Mouse (Mus musculus): ENCODE data around the gene Gsn. TPM values are rescaled to one million over a fixed set of nuclear protein-coding genes. Genes with fewer than 3 reads are reported as not detected.
A peak's percentile ranks its signal among the peaks of the same experiment; 100 is the strongest.

The Gsn gene
- polyA plus RNA-seq, 1 experiment from 2014 or later: 327 TPM

DNA sequence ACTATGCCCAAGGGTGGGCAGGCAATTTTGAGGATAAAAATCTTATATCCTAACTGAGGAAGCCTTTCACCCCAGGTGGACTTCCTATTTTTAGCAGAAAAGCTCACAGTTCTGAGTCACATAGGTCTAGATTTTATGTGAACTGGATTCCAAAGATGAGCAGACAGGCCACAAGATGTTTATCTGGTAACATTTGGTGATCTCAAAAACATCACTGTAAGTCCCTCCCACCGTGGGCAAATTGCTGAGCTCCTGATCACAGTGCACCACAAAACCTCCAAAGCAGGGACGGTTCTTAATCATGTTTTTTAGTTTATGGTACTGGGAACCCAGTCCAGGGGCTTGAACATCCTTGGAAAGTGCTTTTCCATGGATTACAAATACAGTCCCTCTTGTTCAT, 72.9 kb downstream of the Gsn start:
- Histone ChIP-seq H3K4me1 (0 out of 2 replicates have a peak, but pooled peaks cover 3% of the 10 kb centered on the region), H3K36me3 (no peaks in the 10 kb centered on the region), H3K27ac (replicated peaks) (no peak overlapping the region), H3K27me3 (no peaks in the 10 kb centered on the region), H3K9me3 (replicated peaks) (no peaks in the 10 kb centered on the region), H3K4me3 (replicated peaks) (no peak overlapping the region), H3K9ac (no peak overlapping the region), H3K4me2 (replicated peaks) (no peak overlapping the region)
- 72% methylated on average over 2 of the region's 2 CpGs for WGBS
- no peak for ATAC-seq (ENCODE audit: insufficient number of reproducible peaks, low FRiP score, low TSS enrichment, low read depth)

- ATAC-seq (ENCODE audit: insufficient number of reproducible peaks, low FRiP score, low TSS enrichment, low read depth): no peak
- H3K27ac ChIP-seq (replicated peaks): no peak overlapping the region
- WGBS: 54% methylated on average over 2 of the region's 2 CpGs
Observed at GRCm38 (mm10) chr2:35331205-35331604, 75.0 kb downstream of the Gsn start.

GRCm38 (mm10) chr2:35333670-35334069, 77.5 kb downstream of the Gsn start:
- H3K9me3 ChIP-seq (replicated peaks): no peaks in the 10 kb centered on the region
- no peaks in the 10 kb centered on the region for H3K36me3 ChIP-seq
- no peak overlapping the region for H3K4me2 ChIP-seq (replicated peaks)
- no peak for ATAC-seq (ENCODE audit: insufficient number of reproducible peaks, low FRiP score, low TSS enrichment, low read depth)
- no peak overlapping the region for H3K9ac ChIP-seq
- no peak overlapping the region for H3K4me3 ChIP-seq (replicated peaks)
- no peaks in the 10 kb centered on the region for H3K27me3 ChIP-seq
- H3K4me1 ChIP-seq: peaks cover 17% of the 10 kb centered on the region
- H3K27ac ChIP-seq (replicated peaks): no peak overlapping the region

More at GRCm38 (mm10) chr2:35331205-35331604, 75.0 kb downstream of the Gsn start:
- H3K4me1 ChIP-seq: peaks cover 14% of the 10 kb centered on the region
- H3K36me3 ChIP-seq: no peaks in the 10 kb centered on the region
- no peak overlapping the region for H3K4me2 ChIP-seq (replicated peaks)
- H3K4me3 ChIP-seq (replicated peaks): no peak overlapping the region
- no peak overlapping the region for H3K9ac ChIP-seq
- H3K9me3 ChIP-seq (replicated peaks): no peaks in the 10 kb centered on the region
- H3K27me3 ChIP-seq: no peaks in the 10 kb centered on the region

DNA sequence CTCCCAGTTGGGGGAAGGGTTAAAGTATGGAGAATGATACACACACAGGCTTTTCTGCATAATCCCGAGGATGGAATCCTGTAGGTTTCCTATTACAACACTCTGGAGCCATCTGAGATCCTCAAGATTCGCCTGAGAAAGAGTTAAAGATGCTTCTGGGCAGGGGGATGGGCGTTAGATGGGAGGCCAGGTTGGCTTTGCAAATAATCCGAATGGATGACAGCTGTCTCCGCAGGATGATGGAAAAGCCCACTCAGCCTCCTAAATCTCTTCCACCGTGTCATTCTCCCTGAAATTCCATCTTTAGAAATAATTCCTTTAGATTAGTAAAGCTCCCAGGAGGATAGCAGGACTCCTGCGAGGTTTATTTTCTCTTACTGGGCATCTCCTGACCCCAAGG, 79.4 kb downstream of the Gsn start:
- WGBS: 6% methylated on average over 7 of the region's 7 CpGs
- Histone ChIP-seq H3K4me2 (replicated peaks) (peak overlapping the region; percentile 96), H3K4me3 (replicated peaks) (peak overlapping the region; percentile 74), H3K4me1 (peaks cover 17% of the 10 kb centered on the region), H3K9ac (no peak overlapping the region), H3K9me3 (replicated peaks) (no peaks in the 10 kb centered on the region), H3K36me3 (no peaks in the 10 kb centered on the region), H3K27ac (replicated peaks) (no peak overlapping the region), H3K27me3 (no peaks in the 10 kb centered on the region)
- ATAC-seq (ENCODE audit: insufficient number of reproducible peaks, low FRiP score, low TSS enrichment, low read depth): no peak

GRCm38 (mm10) chr2:35336388-35337280, 80.5 kb downstream of the Gsn start, which contains the start of gene Stom:
Stom (minus strand) TSS chr2:35336976.
- H3K9ac ChIP-seq: peak within 1 kb of the TSS; percentile 65
- H3K36me3 ChIP-seq: no peaks in the 10 kb centered on the region
- peak; percentile 98 for ATAC-seq (ENCODE audit: insufficient number of reproducible peaks, low FRiP score, low TSS enrichment, low read depth)
- H3K9me3 ChIP-seq (replicated peaks): no peaks in the 10 kb centered on the region
- peak within 1 kb of the TSS; percentile 96 for H3K4me2 ChIP-seq (replicated peaks)
- peak within 1 kb of the TSS; percentile 74 for H3K4me3 ChIP-seq (replicated peaks)
- peak within 1 kb of the TSS; percentile 88 for H3K27ac ChIP-seq (replicated peaks)
- under 1% methylated on average over 45 of the region's 45 CpGs for WGBS
- peaks cover 17% of the 10 kb centered on the region for H3K4me1 ChIP-seq
- no peaks in the 10 kb centered on the region for H3K27me3 ChIP-seq

DNA sequence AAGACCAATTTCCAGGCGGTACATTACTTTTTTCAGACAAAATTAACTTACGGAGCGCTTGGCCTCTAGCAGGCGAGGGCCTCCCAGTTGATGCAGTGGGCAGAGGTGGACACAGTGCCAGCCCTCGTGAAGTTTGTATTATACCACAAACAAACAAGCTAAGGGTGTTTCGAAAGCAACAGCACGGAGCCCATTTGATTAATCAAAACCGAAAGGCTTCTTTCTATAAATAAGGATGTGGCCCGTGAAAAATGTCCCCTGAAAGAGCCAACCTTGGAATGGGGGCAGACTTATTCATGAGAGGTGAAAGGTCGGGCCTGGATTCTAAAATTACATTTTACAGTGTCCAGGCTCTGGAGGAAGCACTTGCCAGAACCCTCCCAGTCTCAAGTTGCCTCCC, 81.2 kb downstream of the Gsn start:
- Histone ChIP-seq H3K9me3 (replicated peaks) (no peaks in the 10 kb centered on the region), H3K36me3 (no peaks in the 10 kb centered on the region), H3K9ac (peak overlapping the region; percentile 31; the same call in 1 of the 2 replicates), H3K4me3 (replicated peaks) (peak overlapping the region; percentile 74), H3K4me2 (replicated peaks) (peak overlapping the region; percentile 96), H3K27ac (replicated peaks) (peak overlapping the region; percentile 88), H3K27me3 (no peaks in the 10 kb centered on the region), H3K4me1 (peaks cover 17% of the 10 kb centered on the region)
- ATAC-seq (ENCODE audit: insufficient number of reproducible peaks, low FRiP score, low TSS enrichment, low read depth): no peak
- WGBS: 42% methylated on average over 10 of the region's 10 CpGs

GRCm38 (mm10) chr2:35338036-35338435, 81.9 kb downstream of the Gsn start:
- H3K27ac ChIP-seq (replicated peaks): no peak overlapping the region
- H3K4me3 ChIP-seq (replicated peaks): no peak overlapping the region
- no peak overlapping the region for H3K9ac ChIP-seq
- ATAC-seq (ENCODE audit: insufficient number of reproducible peaks, low FRiP score, low TSS enrichment, low read depth): no peak
- peaks cover 17% of the 10 kb centered on the region for H3K4me1 ChIP-seq
- H3K27me3 ChIP-seq: no peaks in the 10 kb centered on the region
- H3K9me3 ChIP-seq (replicated peaks): no peaks in the 10 kb centered on the region
- no peaks in the 10 kb centered on the region for H3K36me3 ChIP-seq
- no peak overlapping the region for H3K4me2 ChIP-seq (replicated peaks)
- 61% methylated on average over 1 of the region's 1 CpGs for WGBS

DNA sequence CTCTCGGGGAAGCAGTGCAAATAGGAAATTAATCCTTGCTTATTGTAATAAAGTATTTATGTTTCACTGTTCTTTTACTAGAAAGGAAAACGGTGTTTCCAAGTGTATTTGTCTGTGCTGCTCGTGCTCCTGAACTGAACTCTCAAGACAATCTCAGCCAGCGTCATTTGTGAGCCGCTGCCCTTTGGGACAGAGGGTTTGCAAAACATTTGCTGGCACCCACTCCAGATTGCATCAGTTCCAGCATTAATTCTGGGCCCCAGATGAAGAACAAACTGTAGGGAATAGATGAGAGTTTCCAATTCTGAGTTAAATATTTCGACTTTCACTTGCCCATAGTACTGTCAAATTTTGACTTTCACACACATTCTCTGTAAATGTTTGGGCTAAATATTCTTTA, 82.5 kb downstream of the Gsn start:
- WGBS: 62% methylated on average over 6 of the region's 6 CpGs
- no peak overlapping the region for H3K27ac ChIP-seq (replicated peaks)

DNA sequence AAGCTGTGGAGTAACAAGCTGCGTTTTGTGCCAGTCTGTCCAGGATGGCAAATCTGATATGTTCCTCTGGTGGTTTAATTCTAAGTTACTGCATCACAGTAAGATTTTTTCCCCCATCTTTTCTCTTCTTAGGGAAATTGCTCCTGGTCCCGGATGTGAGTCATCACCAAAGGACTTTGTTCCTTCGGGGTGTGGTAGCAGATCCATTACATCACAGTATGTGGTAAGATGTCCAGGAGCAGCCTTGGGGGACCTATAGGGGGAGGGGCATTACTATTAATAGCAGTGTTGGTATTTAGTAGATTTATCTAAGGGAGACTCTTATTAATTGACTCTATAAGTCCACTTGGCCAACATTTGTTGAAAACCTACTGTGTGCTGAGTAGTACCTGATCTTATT, 86.4 kb downstream of the Gsn start:
- WGBS: 57% methylated on average over 3 of the region's 3 CpGs
- Histone ChIP-seq H3K27ac (replicated peaks) (no peak overlapping the region), H3K27me3 (no peaks in the 10 kb centered on the region), H3K4me1 (peaks cover under 1% of the 10 kb centered on the region; the same call in 1 of the 2 replicates), H3K36me3 (no peaks in the 10 kb centered on the region), H3K4me2 (replicated peaks) (no peak overlapping the region), H3K9ac (no peak overlapping the region), H3K9me3 (replicated peaks) (no peaks in the 10 kb centered on the region), H3K4me3 (replicated peaks) (no peak overlapping the region)
- no peak for ATAC-seq (ENCODE audit: insufficient number of reproducible peaks, low FRiP score, low TSS enrichment, low read depth)

More for the DNA sequence above, 82.5 kb downstream of the Gsn start:
- no peak for ATAC-seq (ENCODE audit: insufficient number of reproducible peaks, low FRiP score, low TSS enrichment, low read depth)
- H3K9me3 ChIP-seq (replicated peaks): no peaks in the 10 kb centered on the region
- no peak overlapping the region for H3K4me3 ChIP-seq (replicated peaks)
- no peaks in the 10 kb centered on the region for H3K36me3 ChIP-seq
- no peak overlapping the region for H3K9ac ChIP-seq
- H3K4me1 ChIP-seq: peaks cover 17% of the 10 kb centered on the region
- H3K27me3 ChIP-seq: no peaks in the 10 kb centered on the region
- H3K4me2 ChIP-seq (replicated peaks): no peak overlapping the region

DNA sequence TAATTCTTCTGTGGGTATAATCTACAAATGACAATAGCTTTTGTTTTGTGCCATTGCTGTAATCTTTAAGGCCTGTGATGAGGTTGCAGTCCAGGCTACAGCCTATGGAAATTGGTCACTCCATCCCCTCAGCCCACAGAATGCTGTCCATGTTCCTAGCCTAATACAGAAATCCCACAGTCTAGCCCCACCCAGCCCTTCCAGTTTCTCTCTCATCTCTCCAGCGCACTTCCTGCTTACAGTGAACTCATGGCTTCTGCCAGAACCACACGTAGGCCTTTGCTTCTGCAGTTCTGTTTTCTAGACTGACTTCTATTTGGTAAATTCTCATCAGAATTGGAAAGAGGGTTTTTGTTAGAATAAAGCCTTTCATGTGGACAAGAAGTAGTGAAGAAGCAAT, 89.8 kb downstream of the Gsn start:
- H3K4me3 ChIP-seq (replicated peaks): no peak overlapping the region
- H3K4me2 ChIP-seq (replicated peaks): no peak overlapping the region
- 67% methylated on average over 2 of the region's 2 CpGs for WGBS
- no peak overlapping the region for H3K27ac ChIP-seq (replicated peaks)
- no peaks in the 10 kb centered on the region for H3K9me3 ChIP-seq (replicated peaks)
- H3K9ac ChIP-seq: no peak overlapping the region
- no peaks in the 10 kb centered on the region for H3K4me1 ChIP-seq
- H3K36me3 ChIP-seq: no peaks in the 10 kb centered on the region
- H3K27me3 ChIP-seq: no peaks in the 10 kb centered on the region
- no peak for ATAC-seq (ENCODE audit: insufficient number of reproducible peaks, low FRiP score, low TSS enrichment, low read depth)

GRCm38 (mm10) chr2:35349184-35349583, 93.0 kb downstream of the Gsn start:
- ATAC-seq (ENCODE audit: insufficient number of reproducible peaks, low FRiP score, low TSS enrichment, low read depth): no peak
- H3K4me2 ChIP-seq (replicated peaks): no peak overlapping the region
- WGBS: 49% methylated on average over 5 of the region's 5 CpGs

More at GRCm38 (mm10) chr2:35349184-35349583, 93.0 kb downstream of the Gsn start:
- Histone ChIP-seq H3K9me3 (replicated peaks) (no peaks in the 10 kb centered on the region), H3K36me3 (no peaks in the 10 kb centered on the region), H3K9ac (no peak overlapping the region), H3K27ac (replicated peaks) (no peak overlapping the region), H3K4me1 (no peaks in the 10 kb centered on the region), H3K4me3 (replicated peaks) (no peak overlapping the region), H3K27me3 (no peaks in the 10 kb centered on the region)
